Mouse (Mus musculus) mouse trophoblast stem cell (cell line): ENCODE measurements around the gene Vmn2r92.
"Not testable (repeated sequence)": the region's sequence is repeated elsewhere in the genome, so short reads cannot be mapped to it uniquely, and the experiment has no call there.

Experiments
- in situ Hi-C, 2 experiments: fragments of 300-500 bp; cut with MseI, MboI; formaldehyde crosslinking; loops; 2 replicates in 1 of 2; 3 replicates in 1 of 2; pipeline ENCODE4 v1.15.1; 2025

Gene Vmn2r92

GRCm38 (mm10) chr17:18151587-18151986, at the start of gene Vmn2r92:
Vmn2r92 (plus strand) TSS chr17:18151887.
- in situ Hi-C loops, result not testable (repeated sequence)

- in situ Hi-C loops, result loop anchor here in 1 of 2 experiments (10.0 kb wide), 1 partner anchor 73 kb away; no protein-coding TSS in a partner anchor
Measured at GRCm38 (mm10) chr17:18102265-18102664, 49.4 kb upstream of the Vmn2r92 start.

GRCm38 (mm10) chr17:18161194-18161593, 9.5 kb downstream of the Vmn2r92 start:
- in situ Hi-C loops, result not testable (repeated sequence)

GRCm38 (mm10) chr17:18189732-18190131, 38.0 kb downstream of the Vmn2r92 start:
- in situ Hi-C loops, result no loop called here

- in situ Hi-C loops, result no loop called here
Measured at GRCm38 (mm10) chr17:18221300-18221699, 69.6 kb downstream of the Vmn2r92 start.

- in situ Hi-C loops, result no loop called here
Measured at GRCm38 (mm10) chr17:18231996-18232395, 80.3 kb downstream of the Vmn2r92 start.

GRCm38 (mm10) chr17:18236931-18237330, 85.2 kb downstream of the Vmn2r92 start:
- in situ Hi-C loops, result no loop called here
